Mouse (Mus musculus) intestine, embryonic 14.5 days (tissue): Measurements from ENCODE around the gene Ifi44. TPM values are rescaled to one million over a fixed set of nuclear protein-coding genes. Genes with fewer than 3 reads are reported as not detected.

Source experiments
- polyA plus RNA-seq: library from polyadenylated mRNA; unstranded; fragments of >200 nt; fragmentation: Nextera tagmentation; extraction: Ambion mirVana; gene quantifications from 2 replicates; pipeline ENCODE4 v1.2.1, GENCODE M21; 2014

Gene Ifi44
- polyA plus RNA-seq, 1 experiment from 2014 or later, result 0.46 TPM

Other genes starting within 250 kb of the Ifi44 start
- gene Ifi44l, start 12.9 kb upstream of the Ifi44 start, polyA plus RNA-seq, result not detected in 2 replicates
- gene Ptgfr, start 87.7 kb upstream of the Ifi44 start, polyA plus RNA-seq, result 0.42 and 0.89 TPM in 2 replicates